Mouse (Mus musculus): ENCODE measurements at regions not wholly inside any gene's neighbourhood (a gene's known extent, or its start where the extent isn't known, plus 50 kb on each side); places are given as distances from the start of the nearest gene placed in this dataset.

GRCm38 (mm10) chr7:71214500-71215055, 136.7 kb downstream of the Gm10295 start:
- no peak for DNase-seq

DNA sequence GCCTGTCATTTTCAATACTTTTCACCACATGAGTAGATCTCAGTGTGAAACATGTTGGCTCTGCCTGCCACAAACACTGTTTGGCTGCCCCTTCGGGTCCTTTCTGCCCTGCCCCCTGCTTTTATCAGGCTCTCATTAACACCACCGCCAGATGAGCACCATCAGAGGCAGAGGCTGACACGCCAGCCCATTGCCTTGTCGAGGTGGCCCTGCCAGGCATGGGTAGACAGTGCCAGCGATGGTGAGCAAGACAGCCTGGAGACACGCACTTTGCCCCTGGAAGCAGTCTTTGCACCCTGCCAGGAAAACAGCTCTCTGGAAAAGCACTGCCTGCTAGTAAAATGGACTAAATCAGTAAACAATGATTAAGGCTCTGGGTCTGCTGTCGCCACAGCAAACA, 158.2 kb downstream of the Gm10295 start:
- no peak for DNase-seq

- no peak for DNase-seq
Observed at GRCm38 (mm10) chr7:71190161-71190711, 161.0 kb downstream of the Gm10295 start.

DNA sequence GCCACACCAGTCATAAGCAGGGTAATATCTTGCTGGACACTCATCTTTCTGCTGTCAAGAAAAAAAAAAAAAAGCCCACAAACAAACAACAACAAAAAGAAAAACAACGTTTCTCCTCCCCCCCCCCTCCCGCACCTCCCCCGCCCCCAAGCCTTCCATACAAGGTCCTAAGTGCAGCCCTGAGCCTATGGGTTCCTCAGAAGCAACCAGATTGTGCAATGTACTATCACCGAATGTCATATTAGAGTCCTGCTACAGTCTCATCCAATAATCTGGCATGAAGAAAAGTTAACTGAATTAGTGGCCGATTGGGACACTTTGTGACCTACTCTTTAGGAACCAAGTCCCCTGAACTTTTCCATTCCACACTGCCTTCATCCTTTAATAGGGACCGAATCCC, 161.5 kb downstream of the Gm10295 start:
- DNase-seq, result no peak

- DNase-seq, result no peak
Observed at GRCm38 (mm10) chr7:71188119-71188518, 163.2 kb downstream of the Gm10295 start.

- DNase-seq, result no peak
Observed at GRCm38 (mm10) chr7:71174871-71175270, 176.4 kb downstream of the Gm10295 start.

DNA sequence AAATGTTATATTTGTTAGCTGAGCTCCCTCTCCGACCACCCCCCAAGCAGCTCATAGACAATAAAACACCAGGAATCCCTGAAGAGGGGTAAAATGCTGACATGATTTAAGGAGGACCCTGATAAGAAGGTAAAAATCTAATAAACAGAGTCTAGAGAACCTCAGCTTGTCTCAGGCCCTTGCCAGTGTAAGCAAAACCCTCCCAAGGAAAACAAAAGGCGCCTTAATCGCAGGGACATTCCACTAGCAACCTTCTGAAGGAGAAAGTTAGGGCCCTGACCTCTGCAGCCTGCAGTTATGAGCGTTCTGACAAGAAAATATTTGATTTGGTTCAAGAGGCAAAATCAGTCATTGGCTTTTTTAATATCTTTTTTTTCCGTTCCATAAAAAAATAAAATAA, 212.2 kb downstream of the Gm10295 start:
- DNase-seq, result no peak

GRCm38 (mm10) chr7:71129981-71130380, 221.3 kb downstream of the Gm10295 start:
- DNase-seq, result no peak

- DNase-seq, result no peak
Observed at GRCm38 (mm10) chr7:71128928-71129327, 222.4 kb downstream of the Gm10295 start.

DNA sequence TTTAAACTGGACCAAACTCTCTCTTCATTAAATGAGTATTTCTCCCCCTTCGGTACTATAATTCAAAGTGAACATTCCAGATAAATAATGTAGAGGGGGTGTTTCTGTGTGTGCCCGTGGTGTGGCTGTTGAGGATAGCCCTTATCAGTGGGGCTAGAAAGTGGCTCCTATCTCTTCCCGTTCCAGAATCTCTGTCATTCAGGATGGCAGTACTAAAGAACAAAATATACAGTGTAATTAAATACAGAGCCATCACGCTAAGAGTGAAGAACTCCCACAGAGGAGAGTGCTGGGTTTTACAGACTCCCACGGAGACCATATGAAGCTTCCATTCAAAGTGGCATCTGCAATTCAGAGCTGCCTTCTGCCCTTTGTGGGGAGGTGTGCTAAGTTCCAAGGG, 229.8 kb downstream of the Gm10295 start:
- no peak for DNase-seq

GRCm38 (mm10) chr7:71120975-71121374, 230.3 kb downstream of the Gm10295 start:
- no peak for DNase-seq

DNA sequence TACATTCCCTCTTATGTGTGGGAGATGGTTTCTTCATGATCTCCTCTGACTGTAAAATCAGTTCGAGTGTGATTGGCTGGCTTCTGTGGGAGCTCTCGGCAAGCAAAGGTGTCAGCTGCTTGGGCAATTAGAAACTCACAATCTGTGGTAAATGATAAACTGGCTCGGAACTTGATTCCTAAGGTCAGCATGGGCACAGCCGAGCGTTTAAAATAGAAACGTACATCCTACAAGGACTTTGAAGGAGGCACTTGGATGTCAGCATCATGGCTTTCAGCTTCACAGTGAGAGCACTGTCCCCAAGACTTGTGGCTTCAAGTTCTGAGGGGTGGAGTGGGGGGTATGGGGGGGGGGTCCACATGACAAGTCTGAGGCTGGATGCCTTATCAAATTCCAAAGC, 231.3 kb downstream of the Gm10295 start:
- DNase-seq, result no peak

DNA sequence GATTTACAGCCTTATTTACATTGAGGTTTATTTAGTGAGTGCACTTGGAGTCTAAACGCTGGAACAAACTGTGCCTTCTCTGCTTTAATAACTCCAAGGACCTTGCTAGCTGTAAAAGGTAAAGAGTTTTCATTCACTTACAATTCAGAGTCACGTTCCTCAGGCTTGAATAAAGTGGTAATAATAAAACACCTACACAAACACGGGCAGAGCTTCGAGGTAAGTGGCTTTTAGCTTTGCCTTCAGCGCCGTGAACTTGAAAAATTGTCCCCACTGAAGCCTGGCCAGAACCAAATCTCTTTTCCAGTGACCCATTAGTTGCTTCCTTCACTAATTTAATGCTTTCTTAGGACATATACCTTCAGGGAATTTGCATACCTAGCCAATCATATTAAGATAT, 244.2 kb downstream of the Gm10295 start:
- no peak for DNase-seq

DNA sequence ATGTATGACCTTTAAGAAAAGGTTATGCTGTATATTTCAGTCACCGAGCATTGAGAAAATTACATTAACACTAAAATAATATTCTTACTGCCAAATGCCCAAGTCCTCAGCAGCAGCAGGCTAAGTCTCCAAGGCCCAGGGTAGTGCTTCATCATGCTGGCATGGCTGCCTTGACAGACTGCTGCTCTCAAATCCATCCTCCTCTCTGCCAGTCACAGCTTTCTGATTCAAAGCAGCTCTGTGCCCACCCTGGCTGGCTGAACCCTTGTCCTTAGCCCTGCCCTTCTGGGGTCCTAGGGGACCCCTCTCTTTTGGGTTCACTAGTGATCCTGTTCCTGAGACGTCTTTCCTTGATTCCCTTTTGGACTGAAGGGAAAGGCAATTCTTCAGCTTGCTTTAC, 251.0 kb downstream of the Gm10295 start:
- DNase-seq, result no peak

DNA sequence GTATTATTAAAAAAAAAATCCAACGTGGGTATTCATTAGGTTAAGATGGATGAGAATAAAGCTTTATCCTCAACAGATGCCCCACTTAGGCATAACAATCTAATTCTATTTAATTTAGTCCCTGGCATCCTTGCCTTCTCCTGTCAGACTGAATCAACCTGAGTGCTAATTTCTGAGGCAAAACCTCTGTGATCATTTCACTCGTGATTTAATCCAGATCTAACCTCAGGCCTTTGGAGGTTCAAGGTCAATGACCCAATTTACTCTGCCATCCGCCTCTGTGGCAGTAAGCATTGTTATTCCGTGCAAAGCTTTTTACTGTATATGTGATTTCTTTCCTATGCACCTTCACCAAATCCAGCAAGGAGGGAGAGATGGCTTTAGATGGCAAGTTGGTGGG, 253.0 kb downstream of the Gm10295 start:
- DNase-seq, result no peak

GRCm38 (mm10) chr7:71093301-71093939, 257.9 kb downstream of the Gm10295 start:
- DNase-seq, result no peak

GRCm38 (mm10) chr7:71092825-71093224, 258.5 kb downstream of the Gm10295 start:
- no peak for DNase-seq

DNA sequence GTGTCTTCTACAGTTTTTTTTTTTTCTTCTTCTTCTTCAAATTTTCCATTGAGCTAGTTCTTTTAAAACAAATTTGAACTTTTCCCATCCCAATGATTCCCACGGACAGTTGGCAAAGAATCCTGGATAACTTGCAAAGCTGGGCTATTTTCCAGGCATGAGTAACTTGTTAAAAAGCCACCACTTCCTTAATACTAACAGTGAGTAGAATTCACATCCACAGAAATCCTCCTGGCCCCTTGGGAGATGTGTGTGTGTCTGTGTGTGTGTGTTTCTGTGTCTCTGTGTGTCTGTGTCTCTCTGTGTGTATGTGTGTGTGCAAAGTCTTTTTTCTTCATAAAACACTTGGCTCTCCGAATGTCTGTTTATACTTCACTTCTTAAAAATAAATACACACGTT, 259.0 kb downstream of the Gm10295 start:
- DNase-seq, result peak; percentile 3

GRCm38 (mm10) chr7:71064446-71065391, 286.6 kb downstream of the Gm10295 start:
- no peak for DNase-seq

GRCm38 (mm10) chr7:71050825-71051224, 300.5 kb downstream of the Gm10295 start:
- no peak for DNase-seq

- DNase-seq, result no peak
Observed at GRCm38 (mm10) chr7:71047201-71047600, 304.1 kb downstream of the Gm10295 start.

- no peak for DNase-seq
Observed at GRCm38 (mm10) chr7:71046596-71046995, 304.7 kb downstream of the Gm10295 start.

DNA sequence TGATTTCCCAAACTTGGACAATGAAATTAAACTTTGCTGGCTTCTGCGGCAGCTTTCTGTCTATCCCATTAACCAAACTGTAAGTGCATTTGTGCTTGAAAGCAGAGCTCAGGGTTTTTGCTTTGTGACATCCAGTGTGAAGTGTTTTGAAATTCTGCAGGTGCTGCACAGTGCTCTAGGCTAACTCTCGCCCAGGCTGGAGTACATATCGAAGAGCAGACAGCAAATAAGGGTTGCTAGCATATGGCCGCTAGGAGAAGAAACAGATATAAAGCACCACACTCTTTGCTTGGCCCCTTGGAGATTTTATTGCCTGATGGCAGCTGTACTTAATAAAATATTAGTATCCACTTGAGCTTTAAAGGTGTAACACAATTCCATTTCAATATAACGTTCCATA, 307.5 kb downstream of the Gm10295 start:
- no peak for DNase-seq
